Mouse (Mus musculus) spleen, postnatal 0 days (tissue): ENCODE results near the gene Ptpn7. TPM values are rescaled to one million over a fixed set of nuclear protein-coding genes. Genes with fewer than 3 reads are reported as not detected.

ENCODE experiments used
- polyA plus RNA-seq: library from polyadenylated mRNA; unstranded; fragments of >200 nt; fragmentation: Nextera tagmentation; extraction: Ambion mirVana; gene quantifications from 2 replicates; pipeline ENCODE4 v1.2.1, GENCODE M21; 2015

Ptpn7 gene
- 26.3 and 26.9 TPM in 2 replicates for polyA plus RNA-seq

DNA sequence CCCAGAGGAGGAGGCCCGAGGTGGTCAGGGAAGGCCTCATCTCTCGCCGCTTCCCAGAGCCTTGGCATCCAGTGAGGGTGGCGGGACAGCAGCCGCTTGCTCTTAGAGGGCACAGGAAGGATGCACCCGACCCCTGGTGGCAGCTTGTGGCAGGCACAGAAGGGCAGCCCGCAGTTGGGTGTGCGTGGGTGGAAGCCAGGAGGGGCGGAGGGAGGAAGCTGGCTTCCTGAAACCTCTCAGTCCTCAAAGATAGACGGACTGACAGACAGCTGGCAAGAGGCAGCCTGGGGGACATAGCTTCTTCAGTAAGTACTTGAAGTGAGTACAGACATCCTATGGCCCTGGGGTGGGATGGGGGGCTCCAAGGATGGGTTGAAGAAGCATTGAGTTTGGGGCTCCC lies at the start of gene Ptpn7:
TSS of gene Ptpn7 (plus strand) at position 228 of the 400 bp plus-strand sequence.

DNA sequence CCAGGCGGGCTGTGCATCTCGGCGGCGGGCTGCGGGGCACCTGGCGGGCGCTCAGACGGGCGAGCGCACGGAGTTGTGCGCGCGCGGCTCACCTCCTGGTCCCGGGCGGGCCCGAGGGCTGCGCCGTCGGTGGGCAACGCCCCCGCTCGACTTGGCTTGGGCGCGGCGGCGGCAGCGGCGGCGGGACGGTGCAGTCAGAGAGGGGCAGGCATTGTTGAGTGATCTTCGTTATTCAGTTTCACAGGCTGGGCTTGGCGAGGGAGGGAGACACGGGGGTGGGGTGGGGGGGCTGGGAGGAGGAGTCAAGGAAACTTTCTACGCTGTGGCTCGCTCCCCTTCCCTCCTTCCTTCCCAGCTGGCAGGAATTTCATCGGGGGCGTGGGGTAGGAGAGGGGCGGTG lies 27.4 kb upstream of the Ptpn7 start, which contains the start of gene Lgr6:
TSS of gene Lgr6 (minus strand) at position 153 of the 400 bp plus-strand sequence.

DNA sequence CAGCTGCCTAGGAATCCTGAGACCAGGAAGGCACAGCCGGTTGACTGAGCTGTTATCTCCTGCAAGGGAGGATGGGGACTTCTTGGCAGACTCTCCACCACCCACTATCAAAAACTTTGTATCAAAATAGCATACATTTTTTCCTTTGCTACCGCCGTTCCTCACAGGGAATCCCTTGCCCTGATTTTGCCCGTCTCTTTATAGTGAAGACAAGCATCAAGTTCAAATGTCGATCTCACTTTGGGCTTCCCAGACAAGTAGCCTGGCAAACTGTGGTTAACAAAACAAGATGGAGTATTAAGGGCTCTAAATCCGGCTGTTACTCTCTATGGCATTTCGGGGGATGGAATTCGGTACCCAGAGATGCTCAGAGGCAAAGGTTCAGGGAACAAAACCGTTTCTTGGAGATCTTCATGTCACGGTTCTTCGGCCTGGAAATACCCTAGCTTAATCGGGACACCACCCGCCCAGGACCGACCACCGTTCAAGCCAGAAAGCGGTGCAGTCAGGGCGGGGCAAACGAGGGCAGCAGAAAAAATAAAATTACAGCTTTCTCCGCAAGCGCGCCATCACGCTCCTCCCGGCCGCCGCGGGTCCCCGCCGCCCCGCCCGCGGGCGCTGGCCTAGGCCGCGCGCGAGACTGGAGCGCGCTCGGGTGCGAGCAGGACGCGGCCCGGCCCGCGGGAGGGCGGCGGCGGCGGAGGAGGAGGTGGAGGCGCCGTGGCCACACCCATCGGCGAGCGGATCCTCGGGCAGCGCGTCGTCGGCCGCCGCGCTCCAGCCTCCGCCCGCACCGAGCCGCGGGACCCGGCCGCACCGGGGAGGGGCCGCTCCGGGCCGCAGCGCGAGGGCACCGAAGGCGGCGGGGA lies 13.8 kb downstream of the Ptpn7 start, which contains the start of gene Arl8a:
TSS of gene Arl8a (plus strand) at position 748 of the 869 bp plus-strand sequence.

DNA sequence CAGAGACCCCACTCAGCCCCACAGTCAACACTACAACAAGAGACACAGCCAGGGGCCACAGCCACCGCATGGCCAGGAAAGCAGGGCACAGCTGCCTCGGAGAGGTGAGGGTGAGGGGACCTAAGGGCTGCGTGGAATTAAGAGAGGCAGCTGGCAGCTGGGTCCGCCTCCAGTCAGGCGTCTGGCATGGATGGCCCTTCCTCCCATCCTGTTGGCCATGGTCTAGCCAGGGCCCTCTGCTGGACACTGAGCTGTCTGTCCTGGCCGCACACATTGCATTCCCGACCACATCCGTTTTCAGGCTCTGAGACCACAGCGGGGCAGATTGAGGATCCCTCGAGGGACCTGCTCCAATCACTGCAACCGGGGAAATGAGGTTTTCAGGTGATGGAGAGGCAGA lies 34.9 kb downstream of the Ptpn7 start, which contains the start of gene Gpr37l1:
TSS of gene Gpr37l1 (minus strand) at position 247 of the 400 bp plus-strand sequence.

Other genes with a start within 250 kb of the Ptpn7 start
- 3.2 and 4.0 TPM in 2 replicates for gene Ppp1r12b, start 176.8 kb upstream of the Ptpn7 start, polyA plus RNA-seq
- gene Ube2t, start 170.1 kb upstream of the Ptpn7 start, polyA plus RNA-seq = 42.0 and 51.0 TPM in 2 replicates
- gene Lgr6, start 27.4 kb upstream of the Ptpn7 start, polyA plus RNA-seq = 6.3 and 8.7 TPM in 2 replicates
- 17.4 and 25.4 TPM in 2 replicates for gene Arl8a, start 14.1 kb downstream of the Ptpn7 start, polyA plus RNA-seq
- not detected in 2 replicates for gene Gpr37l1, start 35.0 kb downstream of the Ptpn7 start, polyA plus RNA-seq
- gene Elf3, start 125.9 kb downstream of the Ptpn7 start, polyA plus RNA-seq = 0.17 TPM in 1 of 2 replicates, not detected in the other
- gene Rnpep, start 151.4 kb downstream of the Ptpn7 start, polyA plus RNA-seq = 32.8 and 40.2 TPM in 2 replicates
- gene Timm17a, start 181.1 kb downstream of the Ptpn7 start, polyA plus RNA-seq = 136 and 154 TPM in 2 replicates
- gene Lmod1, start 192.1 kb downstream of the Ptpn7 start, polyA plus RNA-seq = 1.1 and 1.2 TPM in 2 replicates
- gene Shisa4, start 242.5 kb downstream of the Ptpn7 start, polyA plus RNA-seq = 6.0 and 8.9 TPM in 2 replicates